ENCODE assay signal across 7 mouse cellular contexts in genomic region chr11:44685911-44686361, GRCm38 (mm10).
DNase-seq lines count a peak whose midpoint lies in the region; ATAC-seq lines count a peak whose summit lies in the region.

No protein-coding gene starts in this region.

- H3K9ac ChIP-seq in hindbrain, embryonic 12.5 days, result no peak overlapping the region
- H3K9ac ChIP-seq in limb, embryonic 15.5 days, result no peak overlapping the region

- no peaks in the 10 kb centered on the region for H3K27me3 ChIP-seq in hindbrain, embryonic 12.5 days
- no peaks in the 10 kb centered on the region for H3K27me3 ChIP-seq in limb, embryonic 15.5 days

- H3K36me3 ChIP-seq in hindbrain, embryonic 12.5 days, result no peaks in the 10 kb centered on the region
- H3K36me3 ChIP-seq in limb, embryonic 15.5 days, result no peaks in the 10 kb centered on the region

- no peaks in the 10 kb centered on the region for H3K9me3 ChIP-seq in hindbrain, embryonic 12.5 days (replicated peaks)
- H3K9me3 ChIP-seq in limb, embryonic 15.5 days, result no peaks in the 10 kb centered on the region

- ATAC-seq in hindbrain, embryonic 12.5 days (ENCODE audit: low FRiP score), result no peak
- ATAC-seq in limb, embryonic 15.5 days (ENCODE audit: insufficient number of reproducible peaks, low FRiP score, low TSS enrichment, low read depth), result no peak
- no peak for ATAC-seq in erythroid progenitor cell, adult 5-6 weeks (replicated peaks; ENCODE audit: low FRiP score, poor library complexity, severe bottlenecking)

- intact Hi-C loops in gastrocnemius, postnatal 36 days (cut with DNase I), result no loop called here

- H3K4me1 ChIP-seq in hindbrain, embryonic 12.5 days, result peaks cover 58% of the 10 kb centered on the region
- peaks cover 40% of the 10 kb centered on the region for H3K4me1 ChIP-seq in limb, embryonic 15.5 days

- peak overlapping the region; percentile 45 for H3K27ac ChIP-seq in hindbrain, embryonic 12.5 days
- H3K27ac ChIP-seq in limb, embryonic 15.5 days, result peak overlapping the region; percentile 62

- H3K4me2 ChIP-seq in hindbrain, embryonic 12.5 days (replicated peaks), result peak overlapping the region; percentile 0; the same call in 1 of the 2 replicates
- H3K4me2 ChIP-seq in limb, embryonic 15.5 days, result peak overlapping the region; percentile 31

- peak; percentile 30 to 46 for DNase-seq in spleen, postnatal 36 days (ENCODE audit: low spot score in 2 of 2)
- DNase-seq in spleen, postnatal 10 days (ENCODE audit: low spot score in 2 of 2), result no peak
- DNase-seq in natural killer cell, adult 2 months (ENCODE audit: low spot score in 2 of 2), result no peak
- no peak for DNase-seq in gastrocnemius, postnatal 36 days

- H3K4me3 ChIP-seq in hindbrain, embryonic 12.5 days, result no peak overlapping the region
- peak overlapping the region; percentile 20 for H3K4me3 ChIP-seq in limb, embryonic 15.5 days

- WGBS in hindbrain, embryonic 12.5 days, result 36% methylated on average over 21 of the region's 21 CpGs
- 13% methylated on average over 21 of the region's 21 CpGs for WGBS in limb, embryonic 15.5 days

Comparison
In these comparisons a context has a peak if more than half of its experiments do, and no peak if none do; other contexts are left out.
1. DNase-seq: peak in spleen, postnatal 36 days (2 of 2); none in spleen, postnatal 10 days (0 of 2), natural killer cell, adult 2 months (0 of 2) and gastrocnemius, postnatal 36 days (0 of 2).